Mouse (Mus musculus) midbrain, embryonic 11.5 days (tissue): ENCODE data around the gene Zfp770. TPM values are rescaled to one million over a fixed set of nuclear protein-coding genes. Genes with fewer than 3 reads are reported as not detected.
A peak's percentile ranks its signal among the peaks of the same experiment; 100 is the strongest.

Experiments
- ATAC-seq: fragments of 200-750 bp; cut with Nextera tagmentation; 2 replicates; pipeline ENCODE4 v1.8.0; 2017; ENCODE audit warnings: moderate TSS enrichment, moderate library complexity; ENCODE audit not compliant: low FRiP score
- DNase-seq: peaks from one replicate; pipeline ENCODE4 v3.0.0; 2015; ENCODE audit warnings: low spot score; ENCODE audit errors: missing footprints
- H3K27ac ChIP-seq: fragments of 300-500 bp; sonication (generic); 2 replicates; pipeline ENCODE4 v1.5.1; 2014; ENCODE audit warnings: low read depth, low read length
- H3K27me3 ChIP-seq: fragments of 300-500 bp; sonication (generic); 2 replicates; pipeline ENCODE4 v1.6.1; 2014; ENCODE audit warnings: mild to moderate bottlenecking, low read length, moderate library complexity, mixed read lengths; ENCODE audit not compliant: control insufficient read depth, insufficient read depth
- H3K36me3 ChIP-seq: fragments of 300-500 bp; sonication (generic); 2 replicates; pipeline ENCODE4 v1.6.1; 2014; ENCODE audit warnings: mild to moderate bottlenecking, low read length, moderate library complexity, mixed read lengths; ENCODE audit not compliant: control insufficient read depth, insufficient read depth
- H3K4me1 ChIP-seq: fragments of 300-500 bp; sonication (generic); 2 replicates; pipeline ENCODE4 v1.6.1; 2014; ENCODE audit warnings: low read length; ENCODE audit not compliant: control insufficient read depth, insufficient read depth
- H3K4me2 ChIP-seq: fragments of 300-500 bp; sonication (generic); 2 replicates; pipeline ENCODE4 v1.6.1; 2014; ENCODE audit warnings: mild to moderate bottlenecking, moderate library complexity
- H3K4me3 ChIP-seq: fragments of 300-500 bp; sonication (generic); 2 replicates; pipeline ENCODE4 v1.5.1; 2014; ENCODE audit warnings: low read depth, low read length
- H3K9ac ChIP-seq: fragments of 300-500 bp; sonication (generic); 2 replicates; pipeline ENCODE4 v1.6.1; 2014; ENCODE audit warnings: low read length
- H3K9me3 ChIP-seq: fragments of 300-500 bp; sonication (generic); 2 replicates; pipeline ENCODE4 v1.6.1; 2016; ENCODE audit warnings: low read length; ENCODE audit not compliant: control insufficient read depth
- WGBS: fragments of 180-500 bp; shearing (Covaris S2); extraction: QIAGEN DNeasy Blood & Tissue Kit; methylation state at CpG from one replicate; pipeline ENCODE4 v1.1.7; 2014; 5-methylcytosine and 5-hydroxymethylcytosine counted together
- microRNA-seq: library from miRNA; unstranded; fragments of <30 nt; microRNA quantifications from one replicate; pipeline ENCODE4, GENCODE M21; 2017
- polyA plus RNA-seq: library from polyadenylated mRNA; unstranded; fragments of >200 nt; fragmentation: Nextera tagmentation; extraction: Ambion mirVana; gene quantifications from 2 replicates; pipeline ENCODE4 v1.2.1, GENCODE M21; 2014

Gene Zfp770
- polyA plus RNA-seq, 1 experiment from 2014 or later: 4.3 TPM

DNA sequence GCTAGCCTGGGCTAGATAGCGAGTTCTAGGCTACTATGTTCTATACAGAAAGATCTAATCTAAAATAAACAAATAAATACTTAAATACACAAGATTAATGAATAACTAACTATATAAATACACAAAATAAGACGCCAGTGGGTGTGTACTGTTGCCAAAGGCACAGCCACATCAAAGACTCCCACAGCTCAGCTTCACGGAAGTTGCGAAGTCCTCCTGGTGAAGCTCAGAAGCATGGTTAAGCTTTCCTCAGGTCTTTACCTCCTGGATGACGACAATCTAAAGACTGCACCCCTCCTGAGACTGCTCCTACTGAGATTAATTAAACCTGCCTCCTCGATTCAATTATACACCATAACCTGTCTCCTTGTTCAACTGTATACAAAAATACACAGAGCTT lies 48.0 kb downstream of the Zfp770 start:
- H3K4me2 ChIP-seq: no peak overlapping the region
- no peak overlapping the region for H3K9ac ChIP-seq
- DNase-seq (no peak), ATAC-seq (no peak)
- WGBS: 91% methylated on average over 6 of the region's 6 CpGs
- peaks cover 9% of the 10 kb centered on the region; the same call in 1 of the 2 replicates for H3K36me3 ChIP-seq
- H3K27ac ChIP-seq: no peak overlapping the region
- no peaks in the 10 kb centered on the region for H3K9me3 ChIP-seq
- no peaks in the 10 kb centered on the region for H3K27me3 ChIP-seq
- H3K4me1 ChIP-seq: no peaks in the 10 kb centered on the region
- no peak overlapping the region for H3K4me3 ChIP-seq

DNA sequence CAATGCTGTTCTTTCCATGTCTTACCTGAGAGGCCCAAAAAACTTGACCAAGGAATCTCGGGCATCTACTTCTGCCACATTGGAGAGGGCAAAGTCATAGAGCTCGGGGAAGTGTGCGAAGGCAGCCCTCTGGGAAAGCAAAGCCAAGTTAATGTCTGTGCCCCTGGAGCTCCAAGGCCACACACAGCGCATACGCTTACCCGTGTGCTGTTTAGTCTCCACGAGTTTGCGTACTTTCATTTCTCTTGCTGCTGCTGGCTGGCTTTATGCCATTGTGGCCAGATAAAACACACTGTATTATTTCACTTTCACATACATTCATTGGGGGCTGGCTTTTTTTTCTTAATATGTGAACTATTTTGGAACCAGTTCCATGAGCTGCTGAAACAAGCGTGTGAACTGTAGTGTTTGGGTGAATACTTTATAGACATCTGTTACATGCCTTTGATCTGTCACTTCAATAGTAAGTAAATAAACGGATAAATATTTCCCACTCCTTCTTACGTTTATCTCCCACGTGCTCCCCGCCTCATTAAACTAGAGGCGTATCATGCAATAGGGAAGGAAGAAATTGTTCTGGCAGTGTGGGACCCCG lies 54.3 kb downstream of the Zfp770 start:
- Histone ChIP-seq H3K9me3 (no peaks in the 10 kb centered on the region), H3K27me3 (no peaks in the 10 kb centered on the region), H3K36me3 (peaks cover 16% of the 10 kb centered on the region), H3K9ac (no peak overlapping the region), H3K4me2 (no peak overlapping the region), H3K4me1 (no peaks in the 10 kb centered on the region), H3K27ac (no peak overlapping the region), H3K4me3 (no peak overlapping the region)
- ATAC-seq: no peak
- WGBS: 93% methylated on average over 15 of the region's 15 CpGs
- no peak for DNase-seq

DNA sequence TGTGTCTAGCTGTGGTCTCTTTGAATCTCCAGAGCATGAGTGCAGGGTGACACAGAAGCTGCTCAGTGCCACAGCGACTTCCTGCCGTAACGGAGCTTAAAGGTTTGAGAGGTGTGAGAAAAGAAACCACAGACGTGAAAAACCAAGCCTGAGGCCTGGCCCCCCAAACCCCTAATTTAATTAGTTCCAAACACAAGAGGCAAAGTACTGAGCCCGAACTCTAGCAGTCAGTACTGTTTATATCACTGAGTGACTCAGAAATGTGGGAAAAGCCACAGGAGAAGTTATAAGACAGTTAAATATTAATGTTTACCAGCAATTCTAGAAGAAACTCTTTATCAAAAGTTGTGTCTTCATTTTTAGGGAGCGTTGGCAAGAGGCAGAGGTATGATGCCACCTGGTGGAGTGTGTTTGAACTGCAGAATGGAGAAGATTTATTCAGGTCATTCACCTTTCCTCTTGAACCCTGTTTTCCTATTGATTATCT lies 55.9 kb downstream of the Zfp770 start:
- DNase-seq: peak; percentile 91
- Histone ChIP-seq H3K27me3 (no peaks in the 10 kb centered on the region), H3K4me1 (no peaks in the 10 kb centered on the region), H3K9me3 (no peaks in the 10 kb centered on the region), H3K9ac (no peak overlapping the region), H3K36me3 (peaks cover 21% of the 10 kb centered on the region), H3K4me2 (no peak overlapping the region), H3K4me3 (no peak overlapping the region), H3K27ac (no peak overlapping the region)
- WGBS: 88% methylated on average over 6 of the region's 6 CpGs
- ATAC-seq: no peak

DNA sequence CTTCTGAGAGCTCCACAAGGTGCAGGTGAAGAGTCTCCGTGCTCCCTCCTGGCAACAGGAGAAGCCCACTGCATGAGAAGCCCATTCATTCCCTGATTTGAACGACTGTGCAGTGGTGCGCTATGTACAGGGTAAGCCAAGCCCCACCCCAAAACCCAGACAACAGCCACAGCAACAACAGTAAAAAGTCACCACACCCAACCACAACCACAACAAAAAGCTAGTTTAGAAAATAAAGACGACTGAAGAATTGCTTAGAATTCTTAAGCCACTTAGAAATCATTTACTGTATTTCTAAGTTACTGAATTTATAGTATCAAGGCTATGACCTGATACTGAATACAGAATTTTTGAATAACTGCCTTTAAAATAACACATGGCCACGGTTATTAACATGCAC lies 56.4 kb downstream of the Zfp770 start:
- H3K36me3 ChIP-seq: peaks cover 22% of the 10 kb centered on the region
- no peak overlapping the region for H3K4me3 ChIP-seq
- no peaks in the 10 kb centered on the region for H3K27me3 ChIP-seq
- H3K9me3 ChIP-seq: no peaks in the 10 kb centered on the region
- ATAC-seq: no peak
- DNase-seq: no peak
- no peaks in the 10 kb centered on the region for H3K4me1 ChIP-seq
- no peak overlapping the region for H3K9ac ChIP-seq
- 93% methylated on average over 5 of the region's 5 CpGs for WGBS
- H3K4me2 ChIP-seq: no peak overlapping the region
- no peak overlapping the region for H3K27ac ChIP-seq

GRCm38 (mm10) chr2:114143842-114144241 lies 57.4 kb downstream of the Zfp770 start:
- Histone ChIP-seq H3K9me3 (no peaks in the 10 kb centered on the region), H3K4me3 (no peak overlapping the region), H3K9ac (no peak overlapping the region), H3K36me3 (peaks cover 22% of the 10 kb centered on the region), H3K27me3 (no peaks in the 10 kb centered on the region), H3K27ac (no peak overlapping the region), H3K4me1 (no peaks in the 10 kb centered on the region), H3K4me2 (no peak overlapping the region)
- WGBS: 95% methylated on average over 6 of the region's 6 CpGs
- DNase-seq (no peak), ATAC-seq (no peak)

Small RNA genes within 50 kb of the gene (microRNA-seq; reads per million reads assigned to microRNA genes)
- gene Mir7002: 0.57 reads per million

Other genes starting within 250 kb of the Zfp770 start
- 0.82 and 1.1 TPM in 2 replicates for gene Gjd2, start 187.8 kb downstream of the Zfp770 start, polyA plus RNA-seq
- gene Actc1, start 147.9 kb downstream of the Zfp770 start, polyA plus RNA-seq: 1.6 and 2.0 TPM in 2 replicates
- gene Aqr, start 14.4 kb downstream of the Zfp770 start, polyA plus RNA-seq: 65.5 and 71.5 TPM in 2 replicates